Mouse (Mus musculus) right cerebral cortex, postnatal 4 days (tissue): ENCODE results near the gene Prss43.

ENCODE experiments used
- DNase-seq: peaks from one replicate; pipeline ENCODE4 v3.0.0-alpha.2; 2022

Gene Prss43

DNA sequence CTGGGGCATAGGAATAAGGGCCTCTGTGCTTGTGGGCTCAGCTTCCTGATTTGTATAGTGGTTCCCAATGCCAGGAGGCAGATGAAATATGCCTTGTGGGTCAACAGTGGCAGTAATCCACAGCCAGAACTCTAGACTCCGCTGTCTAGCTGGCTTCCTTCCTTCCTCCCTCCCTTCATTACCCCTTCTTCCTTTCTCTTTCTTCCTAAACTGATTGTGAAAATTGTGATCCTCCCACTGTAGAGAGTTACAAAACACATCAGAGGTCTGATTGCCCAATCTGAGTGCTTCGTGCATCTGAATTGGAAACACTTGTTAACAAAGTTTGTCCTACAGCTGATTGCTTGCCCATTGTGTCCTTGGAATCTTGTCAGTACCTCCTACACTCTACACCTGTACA lies 14.9 kb downstream of the Prss43 start:
- no peak for DNase-seq

DNA sequence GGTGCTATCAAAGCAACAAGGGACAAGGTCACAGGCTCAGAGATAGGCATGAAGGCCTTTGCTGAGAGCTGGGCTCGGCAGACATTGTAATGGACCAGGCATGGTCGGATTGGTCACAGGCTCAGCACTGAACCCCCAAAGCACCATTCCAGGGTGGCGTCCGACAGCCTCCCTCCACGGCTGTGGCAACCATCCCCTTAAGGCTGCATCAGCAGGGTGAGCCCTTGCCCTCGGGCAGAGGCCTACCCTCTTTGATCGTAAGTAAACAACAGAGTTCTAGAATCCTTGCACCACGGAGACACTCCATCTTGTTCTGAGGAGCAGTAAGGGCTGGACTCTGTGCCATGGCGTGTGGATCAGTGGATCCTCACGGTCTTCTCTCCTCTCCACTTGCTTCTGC lies 17.7 kb downstream of the Prss43 start, which contains the start of gene Prss46:
Gene Prss46 (plus strand): TSS at position 301 of the 400 bp plus-strand sequence.
- no peak for DNase-seq

GRCm38 (mm10) chr9:110849162-110849561 lies 22.7 kb downstream of the Prss43 start:
- DNase-seq, result no peak

- no peak for DNase-seq
Measured at GRCm38 (mm10) chr9:110855903-110856302, 29.4 kb downstream of the Prss43 start.

GRCm38 (mm10) chr9:110856920-110857319 lies 30.4 kb downstream of the Prss43 start:
- no peak for DNase-seq

DNA sequence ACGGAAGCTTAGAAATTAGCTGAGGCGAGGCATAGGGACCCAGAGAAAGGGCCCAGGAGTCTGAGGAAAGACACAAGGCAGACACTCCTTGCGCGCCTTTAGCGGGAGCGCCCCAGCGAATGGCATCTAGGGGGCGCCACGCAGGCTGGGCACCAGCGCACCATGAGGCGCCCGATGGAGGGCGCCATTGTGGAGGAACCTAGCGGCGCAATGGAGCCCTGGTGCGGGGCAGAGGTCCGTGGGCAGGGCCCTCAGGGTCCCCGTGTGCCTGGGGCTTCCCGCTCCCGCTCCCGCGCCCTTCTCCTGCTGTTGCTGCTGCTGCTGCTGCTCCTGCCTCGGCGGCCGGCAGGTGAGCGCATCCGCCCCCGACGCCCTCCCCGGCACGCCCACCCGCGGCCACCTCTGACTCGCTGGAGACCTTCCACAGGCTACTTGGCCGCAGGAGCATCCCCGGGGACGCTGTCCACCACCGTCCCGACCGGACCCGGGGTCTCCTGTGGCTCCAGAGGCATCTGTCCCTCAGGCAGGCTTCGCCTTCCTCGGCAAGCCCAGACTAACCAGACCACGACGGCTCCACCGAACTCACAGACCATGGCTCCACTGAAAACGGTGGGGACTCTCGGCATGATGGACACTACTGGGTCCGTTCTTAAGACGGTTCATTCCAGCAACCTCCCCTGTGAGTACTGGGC lies 31.4 kb downstream of the Prss43 start, which contains the start of gene Prss50:
Gene Prss50 (plus strand): TSS at position 187 of the 692 bp plus-strand sequence.
- no peak for DNase-seq

DNA sequence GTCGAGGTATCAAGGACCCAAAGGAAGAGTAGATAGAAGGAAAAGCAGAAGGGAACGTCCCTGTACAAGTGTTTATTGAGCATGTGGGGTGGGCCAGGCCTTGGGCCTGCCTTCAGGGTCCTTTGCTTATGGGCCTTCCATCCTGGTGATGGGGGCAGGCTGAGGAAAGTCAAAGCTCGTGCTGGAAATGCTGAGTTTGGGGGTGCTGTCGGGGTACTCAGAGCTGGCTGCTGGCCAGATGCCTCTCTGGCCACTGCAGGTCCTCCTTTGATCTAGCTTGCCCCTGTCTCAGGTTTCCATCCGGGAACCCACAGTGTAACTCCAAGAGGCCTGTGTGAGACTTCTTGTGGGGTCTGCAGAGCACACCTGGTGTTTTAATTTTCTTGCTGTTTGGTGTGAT lies 32.0 kb downstream of the Prss43 start:
- no peak for DNase-seq

- DNase-seq, result no peak
Measured at GRCm38 (mm10) chr9:110858967-110859596, 32.6 kb downstream of the Prss43 start.

DNA sequence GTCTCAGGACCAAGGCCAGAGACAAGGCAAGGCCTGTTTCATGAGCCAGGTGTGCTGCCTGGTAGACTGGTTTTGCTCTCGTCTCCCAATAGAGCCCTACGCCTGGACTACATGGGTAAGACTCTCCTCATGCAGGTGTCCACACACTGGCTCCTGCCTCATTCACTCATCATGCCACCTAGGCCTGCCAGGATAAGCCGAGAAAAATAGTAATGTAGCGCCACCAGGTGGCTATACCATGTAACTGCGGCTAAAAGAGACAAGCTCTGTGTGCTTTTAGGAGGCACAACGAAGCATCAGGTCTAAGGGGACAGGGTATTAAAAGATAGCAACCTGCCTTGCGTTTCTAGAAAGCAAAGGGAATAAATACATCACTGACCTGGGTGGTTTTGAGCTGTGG lies 44.5 kb downstream of the Prss43 start:
- DNase-seq, result no peak

GRCm38 (mm10) chr9:110873681-110874659 lies 47.5 kb downstream of the Prss43 start:
- peak; percentile 83 for DNase-seq

GRCm38 (mm10) chr9:110874660-110875191 lies 48.2 kb downstream of the Prss43 start:
- no peak for DNase-seq

GRCm38 (mm10) chr9:110875288-110875695 lies 48.8 kb downstream of the Prss43 start:
- no peak for DNase-seq

DNA sequence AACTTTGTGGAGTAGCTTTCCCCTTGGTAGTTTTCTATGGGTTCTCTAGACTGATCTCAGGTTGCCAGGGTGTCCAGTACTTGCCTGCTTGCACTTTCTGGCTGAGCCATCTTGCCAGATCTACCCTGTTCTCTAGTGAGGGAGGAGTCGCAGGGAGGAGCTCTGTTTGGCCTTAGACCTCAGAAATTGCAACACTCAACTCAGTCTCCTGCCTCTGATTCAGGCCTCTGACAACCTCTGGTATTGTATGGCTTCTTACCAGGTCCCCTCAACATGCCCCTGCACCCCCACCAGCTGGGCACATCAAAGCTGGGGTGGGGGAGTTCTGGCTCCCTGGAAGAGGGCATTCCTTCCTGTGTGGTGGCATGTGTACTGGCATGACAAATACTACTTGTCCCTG lies 50.9 kb downstream of the Prss43 start:
- no peak for DNase-seq

DNA sequence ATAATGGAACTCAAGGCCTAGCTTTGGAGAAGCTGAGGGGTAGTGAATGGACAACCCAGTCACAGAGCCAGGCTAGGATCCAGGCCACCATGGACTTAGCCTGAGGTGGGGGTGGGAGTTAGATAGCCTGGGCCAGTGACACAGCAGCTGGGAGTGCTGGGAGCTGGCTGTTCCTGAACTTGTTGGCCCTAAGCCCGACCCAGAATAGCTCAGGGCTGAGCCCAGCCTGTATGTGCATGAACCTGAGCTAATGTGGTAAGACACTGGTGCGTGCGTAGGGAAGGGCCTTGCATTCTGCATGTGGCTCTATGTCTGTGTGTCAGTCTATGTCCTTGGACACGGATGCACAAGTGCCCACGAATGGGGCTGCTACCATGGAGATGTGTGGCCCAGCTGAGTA lies 51.4 kb downstream of the Prss43 start:
- no peak for DNase-seq

DNA sequence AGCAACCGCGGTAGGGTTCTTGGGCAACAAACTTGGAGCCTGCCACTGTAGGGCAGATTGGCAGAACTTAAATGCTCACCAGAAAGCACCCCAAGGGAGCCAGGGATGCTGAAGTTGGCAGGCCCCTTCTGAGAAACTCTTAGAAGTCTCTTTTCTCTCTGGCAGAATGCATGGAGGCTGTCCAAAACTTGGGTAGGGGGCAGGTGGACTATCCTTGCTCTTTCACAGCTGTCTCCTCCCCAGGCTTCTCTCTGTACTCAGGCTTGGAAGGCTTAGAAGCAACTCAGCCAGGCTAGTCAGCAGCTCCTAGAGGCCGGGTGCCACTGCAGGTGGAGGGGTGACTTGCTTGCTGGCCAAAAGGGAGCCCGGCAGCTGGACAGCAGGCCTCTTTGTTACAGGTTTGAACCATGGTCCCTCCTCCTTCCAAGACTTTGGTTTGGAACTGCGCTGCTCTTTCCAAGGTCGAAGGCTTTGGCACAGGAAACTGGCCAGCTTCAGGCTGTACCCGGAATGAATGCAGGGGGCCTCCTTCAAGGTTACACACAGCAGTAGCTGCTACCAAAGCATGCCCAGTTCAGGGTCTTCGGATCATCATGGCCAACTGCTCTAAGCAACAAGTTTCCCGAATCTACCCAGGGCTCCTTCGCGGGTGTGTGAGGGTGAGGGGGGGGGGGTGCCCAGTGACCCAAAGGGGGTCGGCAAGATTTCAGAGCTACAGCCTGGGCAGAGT lies 52.9 kb downstream of the Prss43 start, which contains the start of gene Als2cl:
Gene Als2cl (plus strand): TSS at position 680 of the 730 bp plus-strand sequence.
- no peak for DNase-seq

DNA sequence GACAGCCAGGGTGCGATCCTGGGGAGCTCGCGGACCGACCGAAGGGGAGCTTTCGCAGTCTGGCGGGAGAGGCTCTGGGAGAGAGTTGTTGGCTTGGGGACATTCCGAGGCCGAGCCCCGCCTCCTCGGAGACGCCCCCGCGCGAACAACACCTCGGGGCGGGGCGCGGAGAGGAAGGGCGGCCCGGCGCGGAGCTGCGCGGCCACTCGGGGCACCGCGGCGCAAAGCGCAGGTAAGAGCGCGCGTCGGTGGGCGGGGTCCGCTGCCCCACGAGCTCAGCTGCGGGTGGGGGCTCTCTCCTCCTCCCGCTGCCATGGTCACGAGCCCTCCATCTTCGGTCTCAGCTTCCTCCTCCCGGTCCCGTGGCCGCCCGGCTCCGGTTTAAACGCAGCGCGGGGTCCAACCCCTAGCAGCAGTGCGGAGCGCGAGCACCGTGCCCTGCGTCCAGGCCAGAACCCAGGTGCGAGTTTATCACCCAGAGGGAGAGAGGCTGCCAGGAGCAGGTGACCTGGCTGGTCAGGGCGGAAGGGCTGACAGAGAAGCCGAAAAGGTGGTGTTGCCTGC lies 53.6 kb downstream of the Prss43 start, which contains the start of gene Tmie:
Gene Tmie (minus strand): TSS at position 116 of the 564 bp plus-strand sequence.
- peak; percentile 41 for DNase-seq

DNA sequence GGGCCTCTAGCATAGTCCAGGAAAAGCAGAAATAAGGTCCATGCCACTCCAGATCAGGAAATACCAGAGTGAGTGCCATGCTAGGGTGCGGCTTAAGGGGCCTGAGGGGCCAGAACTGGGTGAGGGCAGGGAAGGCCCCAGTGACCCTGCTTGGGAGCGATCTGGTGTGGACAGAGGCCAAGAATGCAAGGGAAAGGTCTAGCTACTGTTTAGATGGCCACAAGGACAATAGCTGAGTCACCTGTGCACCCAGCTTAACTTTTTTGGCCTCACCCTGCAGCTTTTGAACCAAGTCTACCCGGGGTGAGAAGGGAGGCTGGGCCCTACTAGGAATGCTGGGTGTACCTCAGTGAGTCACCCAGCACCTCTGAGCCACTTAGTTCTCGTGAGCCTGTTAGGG lies 54.3 kb downstream of the Prss43 start:
- no peak for DNase-seq
